Mouse (Mus musculus): ENCODE measurements around the gene Ptges3l. TPM values are rescaled to one million over a fixed set of nuclear protein-coding genes. Genes with fewer than 3 reads are reported as not detected.

Ptges3l gene
- polyA plus RNA-seq, 1 experiment from 2014 or later: 2.0 TPM

Small RNAs within 50 kb of the gene (microRNA-seq; reads per million reads assigned to microRNA genes)
- not detected for gene Mir6929

Other genes starting within 250 kb of the Ptges3l start
- 0.14 TPM in 1 of 2 replicates, not detected in the other for gene Ccr10, start 249.9 kb downstream of the Ptges3l start, polyA plus RNA-seq (2015; fragmentation: Nextera tagmentation; extraction: Ambion mirVana)
- 24.8 and 27.0 TPM in 2 replicates for gene Ezh1, start 198.9 kb downstream of the Ptges3l start, polyA plus RNA-seq (2015; fragmentation: Nextera tagmentation; extraction: Ambion mirVana)
- 67.4 and 72.0 TPM in 2 replicates for gene Ramp2, start 179.3 kb downstream of the Ptges3l start, polyA plus RNA-seq (2015; fragmentation: Nextera tagmentation; extraction: Ambion mirVana)
- 91.1 and 93.3 TPM in 2 replicates for gene Vps25, start 171.6 kb downstream of the Ptges3l start, polyA plus RNA-seq (2015; fragmentation: Nextera tagmentation; extraction: Ambion mirVana)
- 5.8 and 6.2 TPM in 2 replicates for gene Wnk4, start 164.8 kb downstream of the Ptges3l start, polyA plus RNA-seq (2015; fragmentation: Nextera tagmentation; extraction: Ambion mirVana)
- gene Cntd1, start 146.3 kb downstream of the Ptges3l start, polyA plus RNA-seq (2015; fragmentation: Nextera tagmentation; extraction: Ambion mirVana): 0.91 TPM in 2 replicates
- gene Coa3, start 146.2 kb downstream of the Ptges3l start, polyA plus RNA-seq (2015; fragmentation: Nextera tagmentation; extraction: Ambion mirVana): 191 and 197 TPM in 2 replicates
- 191 and 203 TPM in 2 replicates for gene Becn1, start 123.0 kb downstream of the Ptges3l start, polyA plus RNA-seq (2015; fragmentation: Nextera tagmentation; extraction: Ambion mirVana)
- gene Psme3, start 109.1 kb downstream of the Ptges3l start, polyA plus RNA-seq (2015; fragmentation: Nextera tagmentation; extraction: Ambion mirVana): 127 and 137 TPM in 2 replicates
- 1.9 and 3.2 TPM in 2 replicates for gene Aoc2, start 100.3 kb downstream of the Ptges3l start, polyA plus RNA-seq (2015; fragmentation: Nextera tagmentation; extraction: Ambion mirVana)
- gene Aoc3, start 94.7 kb downstream of the Ptges3l start, polyA plus RNA-seq (2015; fragmentation: Nextera tagmentation; extraction: Ambion mirVana): 0.09 and 0.10 TPM in 2 replicates
- gene G6pc, start 57.8 kb downstream of the Ptges3l start, polyA plus RNA-seq (2015; fragmentation: Nextera tagmentation; extraction: Ambion mirVana): not detected in 2 replicates
- gene Aarsd1, start 7.7 kb downstream of the Ptges3l start, polyA plus RNA-seq (2015; fragmentation: Nextera tagmentation; extraction: Ambion mirVana): 90.1 and 99.5 TPM in 2 replicates
- gene Gm27029, start 537 bp downstream of the Ptges3l start, polyA plus RNA-seq (2015; fragmentation: Nextera tagmentation; extraction: Ambion mirVana): 5.7 and 7.7 TPM in 2 replicates
- 32.5 TPM in 2 replicates for gene Rundc1, start 248 bp downstream of the Ptges3l start, polyA plus RNA-seq (2015; fragmentation: Nextera tagmentation; extraction: Ambion mirVana)
- 219 and 239 TPM in 2 replicates for gene Rpl27, start 17.0 kb upstream of the Ptges3l start, polyA plus RNA-seq (2015; fragmentation: Nextera tagmentation; extraction: Ambion mirVana)
- gene Ifi35, start 23.1 kb upstream of the Ptges3l start, polyA plus RNA-seq (2015; fragmentation: Nextera tagmentation; extraction: Ambion mirVana): 2.2 and 2.5 TPM in 2 replicates
- gene Rnd2, start 39.7 kb upstream of the Ptges3l start, polyA plus RNA-seq (2015; fragmentation: Nextera tagmentation; extraction: Ambion mirVana): 91.6 and 95.8 TPM in 2 replicates
- gene Vat1, start 40.9 kb upstream of the Ptges3l start, polyA plus RNA-seq (2015; fragmentation: Nextera tagmentation; extraction: Ambion mirVana): 65.5 and 79.5 TPM in 2 replicates
- gene Brca1, start 126.6 kb upstream of the Ptges3l start, polyA plus RNA-seq (2015; fragmentation: Nextera tagmentation; extraction: Ambion mirVana): 5.4 and 6.8 TPM in 2 replicates
- 126 and 139 TPM in 2 replicates for gene Nbr1, start 126.8 kb upstream of the Ptges3l start, polyA plus RNA-seq (2015; fragmentation: Nextera tagmentation; extraction: Ambion mirVana)
- 1.9 and 2.4 TPM in 2 replicates for gene Tmem106a, start 156.9 kb upstream of the Ptges3l start, polyA plus RNA-seq (2015; fragmentation: Nextera tagmentation; extraction: Ambion mirVana)
- not detected in 2 replicates for gene Gm11634, start 173.9 kb upstream of the Ptges3l start, polyA plus RNA-seq (2015; fragmentation: Nextera tagmentation; extraction: Ambion mirVana)
- 21.9 and 32.2 TPM in 2 replicates for gene Rdm1, start 201.9 kb upstream of the Ptges3l start, polyA plus RNA-seq (2015; fragmentation: Nextera tagmentation; extraction: Ambion mirVana)
- gene Arl4d, start 240.2 kb upstream of the Ptges3l start, polyA plus RNA-seq (2015; fragmentation: Nextera tagmentation; extraction: Ambion mirVana): 36.5 and 42.2 TPM in 2 replicates

Data from forebrain, embryonic 16.5 days (tissue).